ENCODE assay signal across 11 mouse cellular contexts in genomic region chr13:36730341-36730761, GRCm38 (mm10). TPM values are rescaled to one million over a fixed set of nuclear protein-coding genes. Genes with fewer than 3 reads are reported as not detected.
DNase-seq lines count a peak whose midpoint lies in the region; ATAC-seq lines count a peak whose summit lies in the region.
"Had no signal": no experiment of that assay in that cellular context is flagged by ENCODE, and none has a peak within 500 bp of the region (broad histone marks: within the 10 kb centered on the region; RNA-seq: fewer than 3 reads in every experiment).

No protein-coding gene starts in this region.

- DNase-seq in embryo, embryonic 10.5 days (ENCODE audit: low spot score) = peak; percentile 12
- no peak for DNase-seq in embryo, embryonic 10 days (ENCODE audit: low spot score)
- DNase-seq in embryo, embryonic 11 days = peak; percentile 3
- no peak for DNase-seq in c-Kit-positive CD71-positive TER-119-positive erythroid progenitor cells, embryonic 14.5 days (ENCODE audit: low spot score)
- no peak for DNase-seq in layer of hippocampus, postnatal 10 days (ENCODE audit: low spot score in 2 of 2)
- DNase-seq in spleen, adult 12 weeks (ENCODE audit: low spot score) = no peak

- peak overlapping the region; percentile 72 for H3K4me2 ChIP-seq in hindbrain, embryonic 15.5 days
- peak overlapping the region; percentile 72 for H3K4me2 ChIP-seq in neural tube, embryonic 13.5 days
- H3K4me2 ChIP-seq: stomach, embryonic 15.5 days had no signal

- no peaks in the 10 kb centered on the region for H3K9me3 ChIP-seq in hindbrain, embryonic 15.5 days
- H3K9me3 ChIP-seq in neural tube, embryonic 13.5 days = no peaks in the 10 kb centered on the region
- H3K9me3 ChIP-seq: stomach, embryonic 15.5 days had no signal

- peaks cover 24% of the 10 kb centered on the region for H3K4me1 ChIP-seq in hindbrain, embryonic 15.5 days (replicated peaks)
- H3K4me1 ChIP-seq in neural tube, embryonic 13.5 days (replicated peaks) = peaks cover 43% of the 10 kb centered on the region

- H3K9ac ChIP-seq in hindbrain, embryonic 15.5 days = peak overlapping the region; percentile 55
- peak overlapping the region; percentile 87 for H3K9ac ChIP-seq in neural tube, embryonic 13.5 days
- H3K9ac ChIP-seq: liver, embryonic 14.5 days; stomach, embryonic 15.5 days had no signal

- ATAC-seq in hindbrain, embryonic 15.5 days (ENCODE audit: low FRiP score, low read depth) = no peak
- ATAC-seq in neural tube, embryonic 13.5 days (ENCODE audit: low read depth) = no peak

- peak overlapping the region; percentile 95 for H3K27ac ChIP-seq in hindbrain, embryonic 15.5 days (replicated peaks)
- peak overlapping the region; percentile 97 for H3K27ac ChIP-seq in neural tube, embryonic 13.5 days (replicated peaks)
- H3K27ac ChIP-seq: liver, embryonic 14.5 days; stomach, embryonic 15.5 days had no signal

- 1% methylated on average over 14 of the region's 14 CpGs for WGBS in hindbrain, embryonic 15.5 days
- WGBS in neural tube, embryonic 13.5 days = 4% methylated on average over 14 of the region's 14 CpGs

- H3K4me3 ChIP-seq in hindbrain, embryonic 15.5 days = peak overlapping the region; percentile 46
- peak overlapping the region; percentile 54 for H3K4me3 ChIP-seq in neural tube, embryonic 13.5 days

- H3K36me3 ChIP-seq in hindbrain, embryonic 15.5 days = no peaks in the 10 kb centered on the region
- H3K36me3 ChIP-seq in neural tube, embryonic 13.5 days = no peaks in the 10 kb centered on the region
- H3K36me3 ChIP-seq: stomach, embryonic 15.5 days had no signal

- H3K27me3 ChIP-seq in hindbrain, embryonic 15.5 days = peaks cover 22% of the 10 kb centered on the region
- H3K27me3 ChIP-seq in neural tube, embryonic 13.5 days = peaks cover 80% of the 10 kb centered on the region

RNA-seq across cellular contexts. Expression of gene Nrn1, which starts 4.6 kb away (rescaled TPM):
- 76.0 and 78.5 TPM in 2 replicates for polyA plus RNA-seq in hindbrain, embryonic 15.5 days (2015; fragmentation: Nextera tagmentation; extraction: Ambion mirVana)
- 74.3 and 74.7 TPM in 2 replicates for polyA plus RNA-seq in neural tube, embryonic 13.5 days (2015; fragmentation: Nextera tagmentation; extraction: Ambion mirVana)
- 100 to 1,000 TPM; 134 to 144 TPM for total RNA-seq in layer of hippocampus, postnatal 10 days (2021)
- total RNA-seq: neutrophil, adult 5-6 weeks had no signal

Comparison
In these comparisons a context has a peak if more than half of its experiments do, and no peak if none do; other contexts are left out.
1. DNase-seq: peak in embryo, embryonic 10.5 days (single experiment) and embryo, embryonic 11 days (single experiment); none in embryo, embryonic 10 days (single experiment), c-Kit-positive CD71-positive TER-119-positive erythroid progenitor cells, embryonic 14.5 days (single experiment), layer of hippocampus, postnatal 10 days (0 of 2) and spleen, adult 12 weeks (single experiment).